Mouse (Mus musculus): ENCODE measurements at regions not wholly inside any gene's neighbourhood (a gene's known extent, or its start where the extent isn't known, plus 50 kb on each side); places are given as distances from the start of the nearest gene placed in this dataset.

DNA sequence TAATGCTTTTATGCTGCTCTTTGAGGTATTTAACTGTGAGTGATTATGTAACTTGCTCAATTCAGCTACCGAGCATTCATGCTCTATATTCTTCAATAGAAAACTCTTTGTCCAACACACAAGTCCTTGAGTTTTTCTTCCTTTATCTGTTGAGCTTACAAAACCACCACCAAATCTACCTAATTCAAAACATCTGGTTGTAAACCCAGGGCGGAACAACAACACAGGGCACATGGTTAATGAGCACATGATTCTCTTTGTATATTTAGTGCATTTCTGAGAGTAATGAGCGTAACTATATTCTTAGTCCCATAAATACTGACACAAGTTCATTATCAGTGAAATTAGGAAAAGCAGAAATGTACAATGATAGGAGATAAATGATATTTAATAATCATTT lies 798.2 kb downstream of the Sorcs1 start:
- Histone ChIP-seq H3K4me3 (replicated peaks) (no peak overlapping the region), H3K9ac (no peak overlapping the region), H3K4me1 (no peaks in the 10 kb centered on the region), H3K27me3 (no peaks in the 10 kb centered on the region), H3K36me3 (no peaks in the 10 kb centered on the region), H3K9me3 (replicated peaks) (no peaks in the 10 kb centered on the region), H3K4me2 (no peak overlapping the region), H3K27ac (no peak overlapping the region)
- WGBS = 71% methylated on average over 3 of the region's 3 CpGs
- ATAC-seq (replicated peaks; ENCODE audit: low FRiP score) = no peak

DNA sequence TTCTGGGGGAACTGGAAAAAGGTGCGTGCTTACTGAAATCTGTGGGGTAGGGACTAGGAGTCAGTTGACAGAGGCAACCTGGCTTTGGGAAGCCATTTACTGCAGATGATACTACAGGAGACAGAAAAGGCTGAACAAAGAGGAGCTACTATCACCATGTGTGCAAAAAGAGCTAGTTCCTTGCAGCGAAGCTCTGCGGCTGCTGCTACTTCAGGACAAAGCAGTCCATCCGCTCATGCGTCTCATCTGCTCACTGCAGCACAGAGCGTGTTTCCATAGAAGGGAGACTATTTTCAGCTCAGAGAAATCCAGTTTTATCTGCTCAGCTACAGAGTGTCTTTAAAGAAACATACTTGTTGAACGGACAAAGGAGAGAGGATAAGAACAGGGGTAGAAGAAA lies 817.7 kb downstream of the Sorcs1 start:
- no peak for ATAC-seq (replicated peaks; ENCODE audit: low FRiP score)
- Histone ChIP-seq H3K4me3 (replicated peaks) (no peak overlapping the region), H3K27ac (no peak overlapping the region), H3K4me1 (0 out of 2 replicates have a peak, but pooled peaks cover under 1% of the 10 kb centered on the region), H3K27me3 (no peaks in the 10 kb centered on the region), H3K36me3 (no peaks in the 10 kb centered on the region), H3K9me3 (replicated peaks) (no peaks in the 10 kb centered on the region), H3K9ac (no peak overlapping the region), H3K4me2 (no peak overlapping the region)
- WGBS = 82% methylated on average over 7 of the region's 7 CpGs

DNA sequence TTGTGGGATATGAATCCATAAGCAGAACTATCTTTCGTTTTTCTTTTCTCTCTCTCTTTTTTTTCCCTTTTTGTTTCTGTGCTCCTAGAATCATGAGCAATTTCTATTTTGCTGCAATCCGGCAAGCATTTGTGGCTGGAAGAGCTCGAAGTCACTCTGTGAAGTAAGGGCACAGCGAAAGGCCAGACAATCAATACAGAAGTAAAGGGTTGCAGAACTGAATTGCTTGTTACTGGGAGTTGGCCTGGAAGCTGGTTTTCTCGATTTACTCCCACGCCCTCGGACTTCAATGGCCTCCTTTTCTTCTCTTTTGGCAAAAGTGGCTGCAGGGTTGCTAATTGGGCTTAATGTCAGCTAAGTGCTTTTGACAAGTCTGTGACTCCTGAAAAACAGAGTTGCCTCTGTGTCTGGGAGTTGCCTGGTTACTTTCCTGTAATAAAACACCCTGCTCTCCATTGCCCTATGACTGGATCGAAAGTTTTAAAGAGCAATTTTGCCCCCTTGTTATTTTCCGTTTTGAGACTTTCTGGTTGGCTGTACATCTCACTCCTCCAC lies 822.9 kb downstream of the Sorcs1 start:
- Histone ChIP-seq H3K4me2 (no peak overlapping the region), H3K36me3 (no peaks in the 10 kb centered on the region), H3K27ac (no peak overlapping the region), H3K4me1 (peaks cover 5% of the 10 kb centered on the region; the same call in 1 of the 2 replicates), H3K9me3 (replicated peaks) (no peaks in the 10 kb centered on the region), H3K4me3 (replicated peaks) (no peak overlapping the region), H3K9ac (no peak overlapping the region), H3K27me3 (no peaks in the 10 kb centered on the region)
- 0 out of 2 replicates have a peak, but pooled peaks have one; percentile 12 for ATAC-seq (replicated peaks; ENCODE audit: low FRiP score)
- 25% methylated on average over 9 of the region's 9 CpGs for WGBS

DNA sequence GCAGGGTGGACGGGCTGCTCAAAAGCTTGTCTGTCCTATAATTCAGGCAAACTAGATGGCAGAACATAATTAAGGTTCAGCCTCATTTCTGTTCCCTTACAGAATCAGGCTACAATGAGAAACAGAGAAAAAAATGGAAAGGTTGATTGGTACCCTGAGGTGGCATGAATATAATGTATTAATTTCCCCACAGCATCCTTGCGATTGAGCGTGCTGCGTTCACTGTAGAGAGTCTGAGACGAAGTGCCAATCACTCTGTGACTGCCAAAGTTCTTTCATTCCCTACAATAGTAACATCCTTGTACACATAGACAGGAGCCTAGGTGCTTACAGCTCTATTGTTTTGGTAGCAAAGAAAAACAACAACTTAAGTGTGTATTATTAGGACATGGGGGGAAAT lies 836.5 kb downstream of the Sorcs1 start:
- H3K36me3 ChIP-seq = no peaks in the 10 kb centered on the region
- H3K4me1 ChIP-seq = no peaks in the 10 kb centered on the region
- H3K9ac ChIP-seq = no peak overlapping the region
- H3K27ac ChIP-seq = no peak overlapping the region
- H3K27me3 ChIP-seq = no peaks in the 10 kb centered on the region
- WGBS = 88% methylated on average over 5 of the region's 5 CpGs
- no peaks in the 10 kb centered on the region for H3K9me3 ChIP-seq (replicated peaks)
- H3K4me2 ChIP-seq = no peak overlapping the region
- ATAC-seq (replicated peaks; ENCODE audit: low FRiP score) = no peak
- H3K4me3 ChIP-seq (replicated peaks) = no peak overlapping the region

DNA sequence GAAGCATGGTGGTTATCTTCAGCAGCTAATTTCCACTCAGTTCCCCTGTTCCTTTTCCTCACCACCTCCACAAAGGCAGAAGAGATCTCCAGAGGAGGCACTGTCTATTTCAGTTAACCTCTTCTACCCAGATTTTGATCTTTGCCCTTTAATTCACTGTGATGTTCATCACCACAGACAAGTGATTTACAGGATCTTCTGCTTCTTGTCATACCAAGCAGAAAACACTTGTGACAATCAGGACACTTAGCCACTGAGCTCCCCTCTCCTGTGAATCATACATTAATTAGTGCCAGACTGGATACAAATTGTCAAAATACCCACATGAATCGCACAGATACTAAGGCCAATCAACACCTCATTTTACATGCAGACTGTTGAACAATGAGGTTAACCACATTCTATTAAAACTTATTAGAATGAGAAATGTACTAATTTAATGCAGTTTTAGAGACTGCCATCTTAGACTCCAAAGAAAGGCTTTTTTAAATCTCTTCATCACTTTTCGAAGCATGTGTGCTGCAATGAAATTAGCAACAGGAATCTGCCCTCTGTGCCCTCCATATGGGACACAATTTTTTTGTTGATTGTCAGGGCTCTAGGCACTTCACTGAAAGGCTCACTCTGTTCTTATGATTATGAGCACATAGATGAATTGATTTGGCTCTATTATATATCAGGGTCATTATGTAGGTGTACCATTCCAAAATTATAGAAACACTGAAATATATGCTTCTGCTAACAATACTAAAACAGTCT lies 839.1 kb downstream of the Sorcs1 start:
- Histone ChIP-seq H3K9me3 (replicated peaks) (no peaks in the 10 kb centered on the region), H3K4me3 (replicated peaks) (no peak overlapping the region), H3K36me3 (no peaks in the 10 kb centered on the region), H3K9ac (no peak overlapping the region), H3K27me3 (no peaks in the 10 kb centered on the region), H3K4me1 (no peaks in the 10 kb centered on the region), H3K4me2 (no peak overlapping the region), H3K27ac (no peak overlapping the region)
- ATAC-seq (replicated peaks; ENCODE audit: low FRiP score) = no peak
- 89% methylated on average over 2 of the region's 2 CpGs for WGBS

DNA sequence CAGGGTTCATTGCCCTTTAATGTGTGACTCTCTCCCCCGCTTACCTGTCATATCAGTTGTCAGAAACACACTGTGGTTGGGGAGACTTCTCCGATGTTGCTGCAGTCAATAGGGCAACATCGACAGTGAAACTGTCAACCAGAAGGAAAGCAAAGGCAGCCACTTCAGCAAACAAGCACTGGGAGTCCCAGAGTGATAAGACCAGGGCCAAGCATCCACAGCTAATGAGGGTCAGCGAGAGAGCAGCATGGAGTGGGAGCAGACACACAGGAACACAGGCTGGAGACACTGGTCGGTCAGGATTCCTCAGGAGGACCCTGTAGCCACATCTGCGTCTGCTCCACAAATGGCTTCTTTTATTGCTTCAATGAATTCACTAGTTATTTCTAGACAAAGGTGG lies 847.5 kb downstream of the Sorcs1 start:
- no peak overlapping the region for H3K4me3 ChIP-seq (replicated peaks)
- 15% methylated on average over 6 of the region's 6 CpGs for WGBS
- H3K9ac ChIP-seq = no peak overlapping the region
- H3K4me1 ChIP-seq = peaks cover 5% of the 10 kb centered on the region
- ATAC-seq (replicated peaks; ENCODE audit: low FRiP score) = peak; percentile 82
- H3K9me3 ChIP-seq (replicated peaks) = no peaks in the 10 kb centered on the region
- no peaks in the 10 kb centered on the region for H3K36me3 ChIP-seq
- no peak overlapping the region for H3K27ac ChIP-seq
- peak overlapping the region; percentile 16; the same call in 1 of the 2 replicates for H3K4me2 ChIP-seq
- H3K27me3 ChIP-seq = no peaks in the 10 kb centered on the region

DNA sequence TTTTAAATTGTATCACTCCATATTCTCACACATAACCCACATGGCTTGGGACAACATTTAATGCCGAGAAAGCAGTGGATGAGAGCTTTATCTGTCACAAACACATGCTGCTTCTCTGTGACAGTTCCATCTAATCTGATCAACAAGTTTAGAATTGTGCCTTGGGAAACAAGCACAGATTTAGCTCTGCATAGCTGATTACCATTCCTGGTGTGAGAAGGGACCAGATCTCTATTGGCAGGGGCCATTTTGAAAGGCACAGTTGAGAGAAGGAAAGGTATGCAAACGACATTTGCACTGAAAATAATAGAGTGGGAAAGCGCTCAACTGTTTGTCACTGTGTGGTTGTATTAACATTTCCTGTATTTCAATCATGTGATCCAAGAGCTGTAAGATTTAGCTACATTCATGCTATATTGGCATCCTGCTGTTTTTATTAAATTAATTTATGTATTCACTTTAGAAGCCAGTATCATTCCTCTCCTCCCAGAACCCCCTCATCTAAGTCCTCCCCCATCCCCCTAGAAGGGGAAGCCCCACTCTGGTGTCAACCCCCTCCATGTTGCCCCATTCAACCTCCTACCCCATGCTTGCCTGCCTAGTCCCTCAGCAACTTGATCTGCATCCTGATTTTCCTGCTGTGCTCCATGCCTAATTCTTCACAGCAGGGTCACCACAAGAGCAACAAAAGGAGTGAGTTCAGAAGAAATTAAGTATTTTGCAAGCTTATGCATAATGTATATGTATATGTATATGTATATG lies 872.6 kb downstream of the Sorcs1 start:
- no peaks in the 10 kb centered on the region for H3K27me3 ChIP-seq
- WGBS = 71% methylated on average over 3 of the region's 3 CpGs
- H3K36me3 ChIP-seq = no peaks in the 10 kb centered on the region
- no peaks in the 10 kb centered on the region for H3K9me3 ChIP-seq (replicated peaks)
- no peak overlapping the region for H3K4me3 ChIP-seq (replicated peaks)
- H3K4me2 ChIP-seq = no peak overlapping the region
- ATAC-seq (replicated peaks; ENCODE audit: low FRiP score) = no peak
- no peak overlapping the region for H3K9ac ChIP-seq
- H3K4me1 ChIP-seq = no peaks in the 10 kb centered on the region
- no peak overlapping the region for H3K27ac ChIP-seq

All from kidney, embryonic 15.5 days (tissue).